Mouse (Mus musculus) heart, adult 18-20 months (tissue): ENCODE measurements around the gene Igfbp1. TPM values are rescaled to one million over a fixed set of nuclear protein-coding genes. Genes with fewer than 3 reads are reported as not detected.

Experiments used
- DNase-seq, 2 experiments: peaks; one replicate each; pipeline ENCODE4 v3.0.0; 2021 to 2022; ENCODE audit warnings: mixed read lengths in 1 of 2
- long read RNA-seq, 2 experiments: library from polyadenylated mRNA; stranded (forward); transcript quantifications; one replicate each; pipeline ENCODE4 v2.0.0; 2021
- total RNA-seq, 2 experiments: library from RNA; stranded (reverse); gene quantifications; 2 replicates each; pipeline ENCODE4 v1.2.3; 2021

Gene Igfbp1
- total RNA-seq, result not detected
- long read RNA-seq, experiment 1, result 0 reads
- long read RNA-seq, experiment 2, result 0 reads

DNA sequence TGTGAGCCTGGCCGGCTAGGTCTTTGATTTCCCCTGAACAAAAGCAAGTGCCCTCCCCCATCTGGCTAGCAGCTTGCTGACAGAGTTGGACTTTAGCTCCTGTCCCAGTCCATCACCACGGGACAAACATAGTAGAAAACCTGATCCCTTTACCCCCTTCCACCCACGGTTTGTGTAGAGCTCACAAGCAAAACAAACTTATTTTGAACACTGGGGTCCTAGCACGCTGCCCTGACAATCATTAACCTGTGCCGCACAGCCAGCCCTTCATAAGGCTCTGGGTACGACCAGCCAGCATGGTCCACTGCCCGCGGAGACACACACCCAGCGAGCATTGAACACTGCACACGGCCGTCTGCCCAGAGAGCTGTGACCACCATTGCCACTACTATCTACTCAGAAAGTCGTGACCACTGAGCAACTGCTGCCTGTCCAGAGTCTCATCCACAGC is at the start of gene Igfbp1:
TSS of gene Igfbp1 (plus strand) at position 292 of the 451 bp plus-strand sequence.
- no peak for DNase-seq

DNA sequence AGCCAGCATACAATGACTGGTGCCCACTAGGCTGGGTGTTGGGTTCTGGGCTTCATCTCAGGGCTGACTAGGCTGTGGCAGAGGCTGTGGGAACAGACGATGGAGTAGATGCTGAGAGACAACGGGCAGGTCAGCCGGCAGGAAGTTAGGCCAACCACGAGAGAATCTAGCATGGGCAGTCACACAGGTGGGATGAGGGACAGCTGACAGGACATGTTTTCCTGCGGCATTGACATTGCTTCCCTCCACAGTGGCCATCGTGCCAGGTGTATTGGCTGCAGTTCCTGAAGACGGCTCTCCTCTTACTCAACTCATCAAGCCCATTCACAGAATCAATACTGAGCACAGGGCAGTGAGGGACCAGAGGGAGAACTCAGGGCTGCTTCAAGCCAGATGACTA is 49.6 kb upstream of the Igfbp1 start:
- DNase-seq, result no peak

DNA sequence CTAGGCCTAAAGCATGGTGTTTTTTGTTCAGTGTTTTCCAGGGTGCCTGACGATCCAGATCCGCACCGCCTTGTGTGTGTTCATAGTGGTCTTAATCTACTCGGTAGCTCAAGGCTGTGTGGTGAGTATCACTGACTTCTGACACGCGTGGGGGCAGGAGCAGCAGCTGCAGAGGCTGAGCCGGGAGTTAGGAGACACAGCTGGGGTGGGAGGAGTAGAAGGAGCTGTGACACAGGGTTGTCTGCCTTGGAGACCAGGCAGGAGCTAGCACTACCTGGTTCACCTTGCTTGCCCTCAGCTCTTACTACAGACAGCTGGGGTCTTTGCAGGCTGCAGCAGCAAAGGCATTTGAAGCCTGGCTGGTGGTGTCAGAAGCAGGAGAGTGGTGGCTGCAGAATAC is 48.1 kb upstream of the Igfbp1 start:
- DNase-seq, result no peak

DNA sequence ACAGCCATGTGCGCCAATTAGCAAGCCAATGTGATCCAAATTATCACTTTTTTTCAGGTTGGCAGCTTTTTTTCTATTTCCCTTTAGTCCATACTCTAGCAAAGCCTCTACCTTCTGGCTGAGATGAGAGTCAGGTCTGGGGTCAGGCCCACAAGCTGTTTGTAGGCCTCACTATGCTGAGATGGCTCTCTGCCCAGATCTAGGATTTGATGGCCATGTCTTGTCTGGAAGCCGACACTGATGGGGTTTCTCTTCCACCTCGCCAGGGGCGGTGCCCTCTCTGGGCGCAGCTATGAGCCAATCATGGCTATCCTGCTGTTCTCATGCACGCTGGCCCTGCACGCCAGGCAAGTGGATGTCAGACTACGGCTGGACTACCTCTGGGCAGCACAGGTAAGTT is 47.1 kb upstream of the Igfbp1 start:
- DNase-seq, result no peak

DNA sequence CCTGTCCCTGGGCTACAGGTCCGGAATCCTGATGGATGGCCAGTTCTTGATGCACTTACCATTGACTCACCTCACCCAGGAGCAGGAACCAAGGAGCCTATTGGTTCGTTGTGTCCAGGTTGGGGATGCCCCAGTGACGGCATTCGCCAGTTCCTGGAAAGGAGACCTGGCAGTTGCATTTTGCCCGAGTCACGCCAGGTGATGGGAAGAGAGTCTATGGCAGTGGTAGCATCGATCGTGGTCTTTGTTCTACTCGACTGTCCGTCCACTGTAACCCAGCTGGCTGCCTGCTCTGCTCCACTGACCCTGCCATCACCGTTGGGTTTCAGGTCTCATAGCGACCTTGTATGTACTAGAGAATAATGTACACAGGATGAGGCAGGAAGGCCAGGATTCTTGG is 45.2 kb upstream of the Igfbp1 start:
- no peak for DNase-seq

DNA sequence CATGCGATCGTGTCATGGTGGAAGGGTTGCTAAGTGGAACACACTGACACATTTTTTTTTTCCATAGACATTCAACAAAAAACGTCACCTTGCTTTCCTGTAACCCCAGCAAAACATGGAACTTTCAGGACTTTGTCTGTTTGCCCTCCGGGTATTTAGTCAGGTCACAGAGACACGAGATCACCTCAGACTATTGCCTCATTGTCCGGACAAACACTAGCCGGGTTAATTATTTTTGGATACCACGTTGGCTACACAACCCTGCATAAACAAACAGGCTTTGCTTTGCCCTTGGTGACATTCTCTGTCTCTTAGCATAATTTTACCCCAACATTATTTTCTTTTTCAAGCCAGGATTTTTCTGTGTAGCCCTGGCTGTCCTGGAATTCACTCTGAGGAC is 44.5 kb upstream of the Igfbp1 start:
- no peak for DNase-seq

DNA sequence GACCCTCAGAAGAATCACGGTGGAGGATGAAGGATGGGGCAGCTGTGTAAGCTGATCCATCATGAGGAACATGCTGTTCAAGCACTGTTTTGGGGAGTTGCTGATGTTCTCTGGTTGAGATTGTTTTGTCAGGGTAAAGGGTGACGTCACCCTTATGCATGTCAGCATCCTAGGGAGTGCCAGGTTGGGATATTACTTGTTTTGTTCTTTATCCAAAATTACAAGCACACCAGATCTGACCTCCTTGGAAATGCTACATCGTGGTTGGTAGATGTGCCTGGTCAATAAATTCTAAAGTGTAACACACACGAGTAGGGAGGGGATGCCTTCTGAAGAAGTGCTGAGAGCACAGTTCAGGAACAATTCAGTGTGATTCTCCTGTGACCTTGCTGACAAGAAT is 41.2 kb upstream of the Igfbp1 start:
- no peak for DNase-seq

DNA sequence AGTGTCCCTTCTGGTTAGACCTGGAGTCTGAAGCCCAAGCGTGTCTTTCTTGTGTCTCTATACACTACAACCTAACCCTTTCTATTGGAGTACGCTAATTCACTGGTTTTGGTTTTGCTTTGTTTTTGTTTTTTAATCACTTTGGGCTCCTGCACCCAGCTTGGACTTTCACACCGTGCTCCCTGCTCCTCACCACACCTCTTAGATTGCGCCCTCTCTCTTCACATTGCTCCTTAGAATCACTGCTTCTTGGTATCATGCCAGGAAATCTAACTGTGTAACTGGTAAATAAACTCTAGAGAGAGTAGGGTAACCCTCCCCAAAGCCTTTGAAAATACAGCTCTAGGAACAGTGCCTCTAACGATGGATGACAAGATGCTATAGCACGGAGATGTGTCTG is 39.4 kb upstream of the Igfbp1 start:
- DNase-seq, result no peak

DNA sequence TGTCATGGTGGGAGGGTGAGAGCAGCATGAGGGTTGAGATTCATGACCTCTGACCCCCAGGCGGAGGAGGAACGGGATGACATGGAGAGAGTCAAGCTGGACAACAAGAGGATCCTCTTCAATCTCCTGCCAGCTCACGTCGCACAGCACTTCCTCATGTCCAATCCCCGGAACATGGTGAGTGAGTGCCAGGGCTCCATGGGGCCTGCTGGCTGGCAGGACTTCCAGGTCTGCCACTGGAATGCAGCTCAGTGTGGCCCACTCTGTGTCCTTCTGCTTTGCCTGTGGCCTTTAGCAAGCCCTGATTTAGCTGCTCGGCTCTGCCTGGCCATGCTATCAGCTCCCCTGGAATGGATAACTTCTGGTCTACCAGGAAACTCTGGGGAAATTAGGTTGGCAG is 37.4 kb upstream of the Igfbp1 start:
- peak in 1 of 2 experiments; percentile 8 for DNase-seq

DNA sequence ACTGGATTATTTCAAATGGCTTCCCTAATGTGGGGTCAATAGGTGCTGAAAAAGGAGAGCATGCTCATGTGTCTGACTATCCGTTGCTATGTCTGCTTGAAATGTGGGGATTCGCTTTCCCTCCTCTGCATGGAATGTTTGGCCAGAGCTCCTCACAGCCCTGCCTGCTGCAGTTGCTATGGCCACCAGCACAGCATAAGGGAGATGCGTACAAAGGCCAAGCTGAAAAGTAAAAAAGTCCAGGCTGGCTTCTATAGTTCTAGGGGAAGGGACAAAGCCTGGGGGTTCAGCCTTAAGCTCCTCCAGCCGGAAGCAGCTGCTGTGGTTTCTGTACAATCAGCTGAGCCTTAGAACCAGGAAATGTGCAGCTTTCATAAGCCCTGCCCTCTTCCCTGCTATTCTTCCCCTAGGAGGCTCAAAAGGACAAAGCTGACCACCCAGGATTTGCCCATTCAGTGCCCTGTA is 36.9 kb upstream of the Igfbp1 start:
- DNase-seq, result no peak

DNA sequence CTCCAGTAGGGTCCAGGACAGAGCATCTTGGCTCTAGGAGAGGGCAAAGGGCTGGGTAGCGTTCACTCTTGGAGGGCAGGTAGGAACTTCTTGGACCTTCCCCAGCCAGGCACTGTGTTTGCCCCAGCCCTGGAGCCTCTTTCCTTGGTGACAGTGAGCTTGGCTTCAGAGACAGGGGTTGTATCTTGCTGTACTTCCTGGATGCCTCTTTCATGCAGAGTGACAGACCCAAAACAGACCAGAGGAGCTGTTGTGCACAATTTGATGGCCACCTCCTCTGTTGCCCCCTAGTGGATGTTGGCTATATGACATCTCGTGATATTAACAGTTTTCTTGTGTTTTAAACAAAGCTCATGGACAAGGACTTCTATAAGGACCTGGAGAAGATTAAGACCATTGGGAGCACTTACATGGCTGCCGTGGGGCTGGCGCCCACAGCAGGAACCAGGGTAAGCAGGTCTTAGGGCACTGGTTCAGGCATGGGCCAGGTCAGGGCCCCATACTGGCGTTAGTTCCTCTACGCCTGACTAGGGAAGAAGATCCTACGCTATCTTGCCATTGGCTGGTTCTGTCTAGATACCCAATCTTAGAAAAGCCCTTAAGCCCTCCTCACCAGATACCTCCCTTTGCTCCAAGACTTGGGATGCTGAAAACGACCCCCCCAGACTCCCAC is 35.9 kb upstream of the Igfbp1 start:
- peak in 1 of 2 experiments; percentile 15 for DNase-seq

DNA sequence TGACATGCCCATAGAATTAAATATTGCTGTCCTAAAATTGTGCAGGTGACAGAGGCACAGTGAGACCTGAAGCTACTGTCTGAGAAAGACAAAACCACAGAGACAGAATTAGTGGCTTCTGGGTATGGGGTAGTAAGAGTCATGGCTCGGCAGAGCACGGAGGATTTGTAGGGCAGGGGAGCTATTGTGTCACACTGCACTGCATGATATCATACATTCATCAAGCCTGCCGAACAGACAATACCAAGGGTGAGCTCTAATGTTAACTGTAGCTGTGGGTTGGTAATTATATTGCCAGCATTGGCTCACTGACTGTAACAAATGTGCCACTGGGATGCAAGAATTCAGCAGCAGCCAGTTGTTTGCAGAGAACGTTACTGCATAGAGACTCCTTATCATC is 33.2 kb upstream of the Igfbp1 start:
- DNase-seq, result no peak

DNA sequence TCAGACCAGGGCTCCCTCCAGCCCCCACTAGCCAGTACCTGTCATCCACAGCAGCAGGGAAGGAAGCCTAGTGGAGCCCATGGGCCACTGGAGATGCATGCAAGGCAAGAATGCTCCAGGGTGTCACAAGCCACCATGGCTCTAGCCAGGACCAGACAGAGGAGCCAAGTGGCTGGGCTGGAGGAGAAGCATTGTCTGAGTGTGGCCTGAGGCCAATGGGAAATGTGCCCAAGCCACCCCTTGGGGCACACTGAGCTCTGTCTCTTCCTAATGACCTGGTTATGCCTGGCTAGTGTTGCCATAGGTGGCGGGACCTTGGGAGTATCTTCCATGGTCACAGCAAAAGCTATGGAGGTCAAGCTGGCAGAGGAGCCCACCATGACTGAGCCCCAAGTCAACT is 27.9 kb upstream of the Igfbp1 start:
- DNase-seq, result no peak

DNA sequence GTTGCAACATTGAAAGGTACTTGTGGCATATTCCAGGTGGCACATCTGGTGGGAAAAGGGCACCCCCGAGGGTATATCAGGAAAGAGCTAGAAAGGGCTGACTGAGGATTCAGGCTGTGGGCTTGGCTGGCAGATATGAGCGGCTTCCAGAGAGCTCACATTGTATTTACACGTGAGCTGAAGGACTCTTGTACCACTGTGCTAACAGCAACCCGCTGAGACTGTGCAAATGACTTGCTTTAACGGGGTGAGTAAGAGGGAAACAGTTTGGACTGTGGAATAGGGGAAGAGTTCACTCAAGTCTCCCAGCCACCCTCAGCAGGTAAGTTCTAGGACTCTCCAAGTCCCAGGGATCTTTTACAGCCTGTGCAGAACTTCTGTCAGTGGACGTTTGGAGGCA is 23.9 kb upstream of the Igfbp1 start:
- DNase-seq, result no peak

DNA sequence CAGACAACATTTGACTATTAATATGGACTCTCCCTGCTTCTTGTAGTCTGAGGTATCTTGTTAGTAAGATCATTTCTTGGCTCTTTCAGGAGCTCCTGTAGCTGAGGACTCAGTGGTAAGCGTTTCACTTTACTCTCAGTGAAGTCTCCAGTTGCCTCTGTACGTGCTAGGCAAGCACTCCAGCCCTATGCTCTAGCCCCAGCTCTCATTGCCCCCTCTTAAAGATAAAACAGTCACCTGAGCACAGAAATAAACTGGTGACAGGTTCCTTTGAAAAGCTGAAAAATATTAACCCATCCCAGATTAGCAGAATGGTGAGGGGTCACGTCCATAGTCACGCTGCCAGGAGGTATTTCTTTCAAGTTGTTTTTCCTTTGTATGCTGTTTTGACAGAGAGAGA is 18.9 kb upstream of the Igfbp1 start:
- no peak for DNase-seq

DNA sequence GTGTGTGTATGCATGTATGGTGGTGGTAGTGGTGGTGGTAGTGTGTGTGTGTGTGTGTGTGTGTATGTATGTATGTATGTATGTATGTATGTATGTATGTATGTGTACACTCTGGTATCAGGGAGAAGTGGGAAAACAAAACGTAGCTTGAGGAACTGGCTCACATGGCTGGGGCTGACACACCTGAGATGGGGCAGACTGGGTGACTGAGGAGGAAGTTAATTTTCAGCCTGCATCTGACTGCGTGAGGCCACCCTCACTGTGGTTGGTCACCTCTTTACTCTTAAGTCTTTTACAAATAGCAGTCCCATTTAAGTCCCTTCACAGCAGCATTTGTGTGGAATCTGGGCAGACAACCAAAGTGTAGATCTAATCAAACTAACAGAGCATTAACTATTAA is 18.3 kb upstream of the Igfbp1 start:
- no peak for DNase-seq

DNA sequence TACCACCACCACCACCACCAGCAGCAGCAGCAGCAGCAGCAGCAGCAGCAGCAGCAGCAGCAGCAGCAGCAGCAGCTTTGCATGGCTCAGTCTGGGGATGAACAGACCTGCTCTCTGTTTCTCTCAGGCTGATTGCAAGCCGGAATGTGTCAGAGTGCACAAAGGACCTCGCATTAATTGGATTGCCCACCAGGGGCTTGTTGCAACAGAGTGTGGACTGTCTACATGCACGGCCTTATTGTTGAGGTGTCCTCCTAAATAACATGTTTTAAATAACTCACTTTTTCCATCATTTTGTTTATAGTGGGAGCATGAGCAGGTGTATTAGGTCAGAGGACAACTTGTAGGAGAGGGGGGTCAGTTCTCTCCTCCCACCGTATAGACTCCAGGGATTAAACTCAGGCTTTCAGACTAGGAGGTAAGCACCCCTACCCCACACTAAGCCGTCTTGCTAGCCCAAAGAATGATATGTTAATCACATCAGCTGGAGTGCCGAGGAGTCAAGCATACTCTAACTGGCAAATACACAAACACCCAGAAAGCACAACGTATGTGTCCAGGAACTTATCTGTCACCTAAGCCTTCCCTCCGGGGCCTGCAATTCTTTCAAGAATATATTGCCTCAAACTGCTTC is 15.1 kb upstream of the Igfbp1 start:
- DNase-seq, result no peak

DNA sequence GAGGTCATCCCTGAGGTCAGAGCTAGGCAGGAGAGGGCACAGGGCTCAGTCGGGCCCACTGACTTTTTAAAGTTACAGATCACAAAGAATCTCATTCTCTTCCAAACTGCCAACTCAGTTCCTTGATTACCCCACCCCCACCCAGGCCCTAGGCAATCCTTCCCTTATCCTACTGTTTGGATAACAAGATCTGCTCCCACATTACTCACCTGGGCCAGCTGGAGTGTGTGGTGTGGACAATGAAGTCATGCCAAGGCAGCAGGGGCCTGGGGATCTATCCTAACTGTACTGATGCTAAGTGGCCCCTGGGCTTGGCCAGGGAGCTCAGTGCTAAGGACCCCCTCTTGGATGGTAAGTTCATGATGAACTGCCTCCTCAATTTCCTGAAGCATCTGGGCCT is 13.2 kb upstream of the Igfbp1 start:
- DNase-seq, result no peak

DNA sequence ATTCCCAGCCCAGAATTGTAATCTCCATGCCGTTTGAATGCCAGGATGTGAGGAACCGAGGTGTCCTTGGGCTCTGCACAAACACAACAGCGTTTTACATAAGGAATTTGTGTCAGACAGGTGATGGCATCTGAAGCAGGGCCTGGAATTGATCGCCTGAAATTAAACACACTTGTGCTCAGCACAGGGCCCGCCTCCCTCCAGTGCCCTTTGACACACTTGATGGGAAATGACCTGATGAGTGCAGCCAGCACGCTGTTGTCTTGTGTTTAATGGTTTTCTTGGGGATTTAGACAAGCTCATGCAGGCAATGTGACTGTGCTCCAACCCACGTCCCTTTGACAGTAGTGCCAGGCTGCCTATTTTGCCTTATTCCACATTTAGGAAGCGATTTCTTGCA is 10.1 kb upstream of the Igfbp1 start:
- no peak for DNase-seq

DNA sequence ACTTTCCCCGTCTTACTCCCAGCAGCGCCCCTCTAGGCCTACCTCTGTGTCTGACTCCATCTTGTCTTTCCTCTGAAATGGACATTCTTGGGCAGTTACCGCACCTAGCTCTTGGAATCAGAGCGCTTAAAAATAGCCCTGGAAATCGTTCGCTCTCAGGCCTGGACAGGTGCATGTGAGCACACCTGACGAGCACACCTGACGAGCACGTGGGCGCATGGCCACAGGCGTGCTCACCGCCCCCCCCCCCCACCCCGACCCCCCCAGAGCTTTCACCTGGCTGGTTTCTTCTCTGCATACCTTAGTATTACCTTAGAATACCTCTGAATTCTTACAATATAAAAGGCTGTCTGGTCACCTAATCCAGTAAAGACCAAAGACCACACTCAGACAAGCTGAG is 9.1 kb upstream of the Igfbp1 start, which contains the start of gene Gm11985:
TSS of gene Gm11985 (minus strand) at position 101 of the 400 bp plus-strand sequence.
- DNase-seq, result no peak

DNA sequence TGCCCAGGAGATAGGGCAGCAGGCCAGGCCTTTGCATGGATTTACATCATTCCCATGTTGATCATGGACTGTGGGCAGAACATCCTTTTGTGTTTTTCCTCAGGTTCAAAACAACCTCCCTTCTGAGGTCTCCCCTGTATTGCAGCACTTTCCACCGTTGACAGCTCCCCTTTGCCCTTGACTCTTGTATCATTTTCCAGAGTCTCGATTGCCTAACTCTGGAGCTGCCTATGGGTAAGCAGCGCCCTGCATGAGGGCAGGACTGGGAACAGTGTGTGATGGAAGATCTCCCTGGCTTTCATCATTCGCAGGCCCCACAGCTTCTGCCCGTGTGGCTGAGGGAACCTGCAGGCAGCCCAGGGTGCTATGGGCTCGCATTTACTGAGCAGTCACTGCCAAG is 4.9 kb upstream of the Igfbp1 start:
- DNase-seq, result no peak

DNA sequence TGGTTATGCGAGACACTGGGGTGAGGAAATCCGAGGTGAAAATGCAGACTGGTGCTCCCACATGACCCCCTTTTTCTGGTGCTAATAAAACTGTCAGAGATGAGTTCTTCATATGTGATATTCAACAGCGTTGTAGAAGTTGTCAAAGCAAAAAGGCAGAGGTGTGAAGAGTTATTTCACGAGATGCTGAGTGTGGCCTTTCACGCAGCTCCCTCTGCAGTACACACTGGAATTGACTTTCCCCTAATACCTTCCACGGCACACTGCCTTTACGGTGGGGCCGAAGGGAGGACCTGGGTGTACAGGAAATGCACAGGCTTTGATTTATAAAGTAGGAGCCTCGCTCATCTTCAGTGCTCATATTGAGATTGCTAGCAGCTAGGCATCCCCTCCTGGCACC is 4.4 kb upstream of the Igfbp1 start:
- no peak for DNase-seq

DNA sequence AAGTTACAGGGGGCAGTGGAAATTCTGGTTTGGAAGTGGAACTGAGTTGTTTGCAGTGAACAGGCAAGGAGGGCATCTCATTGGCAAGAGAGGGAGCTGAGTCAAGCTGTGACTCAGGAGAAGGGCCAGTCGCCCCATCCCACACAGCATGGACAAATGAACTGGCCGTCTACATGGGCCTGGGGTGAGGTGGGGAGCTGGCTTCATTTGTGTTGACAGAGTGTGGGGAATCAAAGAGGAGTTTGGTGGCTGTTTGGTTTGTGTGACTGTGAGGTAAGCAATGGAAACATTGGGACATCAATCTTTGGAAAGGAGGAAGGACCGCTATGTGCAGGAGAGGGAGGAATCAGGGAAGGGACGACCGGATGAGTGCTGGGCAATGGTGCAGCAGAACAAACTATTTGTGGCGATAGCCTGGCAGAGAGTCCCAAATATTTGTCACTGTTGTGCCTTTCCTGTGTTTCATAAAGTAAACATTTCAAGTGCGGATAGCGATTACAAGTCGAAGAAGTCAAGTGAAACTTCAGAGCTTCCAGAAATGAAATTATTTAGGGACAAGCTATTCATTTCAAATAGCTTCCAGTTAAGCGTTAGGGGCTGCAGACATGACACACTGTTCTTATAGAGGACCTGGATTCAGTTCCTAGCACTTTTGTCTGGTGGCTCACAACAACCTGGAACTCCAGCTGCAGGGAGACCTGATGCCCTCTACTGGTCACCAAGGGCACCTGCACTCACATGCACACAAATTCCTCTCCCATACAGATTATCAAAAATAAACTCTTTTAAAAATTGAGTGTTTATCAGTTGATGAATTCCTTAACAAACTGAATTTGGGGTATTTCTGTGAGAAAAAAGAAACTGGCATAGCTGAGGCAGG is 2.9 kb upstream of the Igfbp1 start:
- DNase-seq, result no peak
